Mouse (Mus musculus) T-helper 2 cell (primary cell): ENCODE data around the gene Olfr10.
"Not testable (repeated sequence)": the region's sequence is repeated elsewhere in the genome, so short reads cannot be mapped to it uniquely, and the experiment has no call there.

ENCODE experiments used
- in situ Hi-C: fragments of 300-600 bp; cut with MboI, MseI; formaldehyde crosslinking; loops from one replicate; pipeline ENCODE4 v1.15.1; 2025; ENCODE audit warnings: high pct_unique_total_duplicates

Olfr10 gene

GRCm38 (mm10) chr11:49308547-49308946, 4.0 kb downstream of the Olfr10 start:
- in situ Hi-C loops: not testable (repeated sequence)

- in situ Hi-C loops: no loop called here
These were observed 17.9 kb downstream of the Olfr10 start, which contains the start of gene Olfr1391 for GRCm38 (mm10) chr11:49322442-49322841. Gene Olfr1391, plus strand, starts transcription at chr11:49322742.

DNA sequence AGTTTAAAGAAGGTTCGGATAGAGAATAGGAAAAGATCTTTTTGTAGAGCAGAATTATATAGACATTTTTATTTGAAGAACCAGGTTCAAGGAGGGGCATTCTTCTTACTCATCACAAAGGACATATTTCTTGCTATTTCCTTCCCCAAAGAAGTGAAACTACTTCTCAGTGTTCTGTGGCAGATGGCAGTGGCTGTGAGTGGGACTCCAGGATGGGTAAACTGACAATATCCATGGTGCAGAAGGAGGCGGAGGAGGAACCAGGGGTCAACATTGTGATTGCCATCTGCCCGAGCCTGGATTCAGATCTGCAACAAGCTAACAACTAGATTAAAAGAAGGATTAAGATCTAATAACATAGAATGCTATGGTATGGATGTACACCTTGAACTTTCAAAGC, 22.2 kb downstream of the Olfr10 start:
- in situ Hi-C loops: no loop called here

DNA sequence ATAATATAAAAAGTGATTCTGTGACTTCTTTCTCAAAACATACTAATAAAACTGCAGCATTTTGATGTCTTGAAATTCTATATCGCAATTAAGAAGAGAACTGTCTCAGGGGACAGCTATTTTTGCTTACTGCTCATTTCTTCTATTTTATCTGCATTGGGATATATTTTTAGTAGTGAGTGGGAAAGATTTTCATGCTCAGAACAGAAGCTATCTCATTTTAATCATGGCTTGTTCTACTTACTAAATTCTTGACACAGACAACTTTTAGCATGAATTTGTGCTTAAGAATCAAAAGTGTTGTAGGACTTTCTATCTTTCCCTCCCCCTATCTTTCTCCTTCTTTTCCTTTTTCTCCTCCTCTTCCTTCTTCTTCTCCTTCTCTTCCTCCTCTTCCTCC, 25.1 kb downstream of the Olfr10 start:
- in situ Hi-C loops: no loop called here

DNA sequence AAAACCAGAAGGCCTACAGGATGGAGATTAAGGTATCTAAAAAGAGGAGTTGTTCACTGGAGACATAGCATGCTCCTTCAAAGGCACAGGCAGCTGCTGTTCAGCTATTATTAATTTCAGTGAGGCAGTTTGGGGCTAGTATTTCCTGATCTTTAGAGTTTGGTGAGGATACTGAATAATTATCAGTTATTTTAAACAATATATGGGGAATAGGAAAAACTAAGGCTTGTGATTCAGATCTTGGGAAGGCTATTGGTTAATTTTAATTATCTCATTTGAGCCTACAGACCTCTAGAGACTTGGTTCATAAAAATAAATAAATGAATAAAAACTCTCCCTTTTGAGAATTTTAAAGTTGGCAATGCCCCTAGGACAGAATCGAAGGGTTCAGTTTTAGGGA, 30.3 kb downstream of the Olfr10 start, which contains the start of gene Olfr1390:
Olfr1390 (plus strand) TSS at position 301 of the 400 bp plus-strand sequence.
- in situ Hi-C loops: no loop called here

- in situ Hi-C loops: no loop called here
These were observed 32.8 kb downstream of the Olfr10 start for GRCm38 (mm10) chr11:49337150-49337832.
